Mouse (Mus musculus) brain, embryonic 14.5 days (tissue): ENCODE data around the gene Smarca4.

Experiments
- CTCF ChIP-seq: fragments of 200-500 bp; IDR thresholded peaks from 2 replicates; pipeline ENCODE4 v1.5.1; 2012; ENCODE audit warnings: inconsistent platforms, mild to moderate bottlenecking, moderate library complexity, borderline replicate concordance; ENCODE audit not compliant: insufficient read depth, insufficient read length; ENCODE audit errors: extremely low read depth
- POLR2A ChIP-seq: fragments of 200-500 bp; IDR thresholded peaks from 2 replicates; pipeline ENCODE4 v1.6.1; 2012; ENCODE audit warnings: mild to moderate bottlenecking, inconsistent platforms, borderline replicate concordance; ENCODE audit not compliant: poor library complexity, insufficient read depth, insufficient read length, severe bottlenecking; ENCODE audit errors: extremely low read depth

- TF ChIP-seq POLR2A (no peak), CTCF (no peak)
These were observed 27.6 kb upstream of the Smarca4 start for GRCm38 (mm10) chr9:21588350-21588749.
